Mouse (Mus musculus) T-cell, adult 2 months (primary cell): ENCODE data around the gene Atp6v0c.

ENCODE experiments used
- DNase-seq: peaks from one replicate; pipeline ENCODE4 v3.0.0; 2022; ENCODE audit warnings: low spot score

Atp6v0c gene

GRCm38 (mm10) chr17:24169317-24170065 is at the start of gene Atp6v0c:
TSS of gene Atp6v0c (minus strand) at chr17:24169702.
- DNase-seq, result peak; percentile 92

GRCm38 (mm10) chr17:24216836-24217235 is 47.3 kb upstream of the Atp6v0c start:
- no peak for DNase-seq

- no peak for DNase-seq
Observed at GRCm38 (mm10) chr17:24213186-24213585, 43.7 kb upstream of the Atp6v0c start.

- no peak for DNase-seq
Observed at GRCm38 (mm10) chr17:24212441-24213018, 43.0 kb upstream of the Atp6v0c start.

GRCm38 (mm10) chr17:24211631-24212440 is 42.3 kb upstream of the Atp6v0c start:
- no peak for DNase-seq

GRCm38 (mm10) chr17:24210591-24210990 is 41.1 kb upstream of the Atp6v0c start:
- DNase-seq, result no peak

- DNase-seq, result no peak
Observed at GRCm38 (mm10) chr17:24209916-24210240, 40.4 kb upstream of the Atp6v0c start.

- no peak for DNase-seq
Observed at GRCm38 (mm10) chr17:24209043-24209915, 39.8 kb upstream of the Atp6v0c start, which contains the start of gene Ntn3. TSS of gene Ntn3 (minus strand) at chr17:24209531.

GRCm38 (mm10) chr17:24208641-24209042 is 39.1 kb upstream of the Atp6v0c start:
- DNase-seq, result no peak

GRCm38 (mm10) chr17:24207768-24208640 is 38.5 kb upstream of the Atp6v0c start:
- no peak for DNase-seq

GRCm38 (mm10) chr17:24206451-24207351 is 37.2 kb upstream of the Atp6v0c start:
- DNase-seq, result peak; percentile 41

GRCm38 (mm10) chr17:24205908-24206361 is 36.4 kb upstream of the Atp6v0c start:
- DNase-seq, result no peak

- peak; percentile 83 for DNase-seq
Observed at GRCm38 (mm10) chr17:24205284-24205888, 35.9 kb upstream of the Atp6v0c start, which contains the start of gene Tbc1d24. TSS of gene Tbc1d24 (minus strand) at chr17:24205562.

- no peak for DNase-seq
Observed at GRCm38 (mm10) chr17:24204846-24205245, 35.3 kb upstream of the Atp6v0c start.

GRCm38 (mm10) chr17:24203611-24204534 is 34.4 kb upstream of the Atp6v0c start:
- no peak for DNase-seq

- no peak for DNase-seq
Observed at GRCm38 (mm10) chr17:24203068-24203467, 33.6 kb upstream of the Atp6v0c start.

- DNase-seq, result no peak
Observed at GRCm38 (mm10) chr17:24201092-24201491, 31.6 kb upstream of the Atp6v0c start.

- no peak for DNase-seq
Observed at GRCm38 (mm10) chr17:24199741-24200140, 30.2 kb upstream of the Atp6v0c start.
